Mouse (Mus musculus) CH12.LX (cell line): ENCODE results near the gene Kat7.

Experiments
- CTCF ChIP-seq, 2 experiments: IDR thresholded peaks in 1 of 2; conservative IDR thresholded peaks in 1 of 2; 2 replicates each; pipeline ENCODE4 v1.5.1; 2011 to 2012; ENCODE audit warnings: low read depth in 2 of 2, low read length in 2 of 2, improper control_type of control experiment in 1 of 2, inconsistent platforms in 1 of 2, mild to moderate bottlenecking in 1 of 2, moderate library complexity in 1 of 2
- EP300 ChIP-seq: IDR thresholded peaks from 2 replicates; pipeline ENCODE4 v1.6.1; 2011; ENCODE audit warnings: low read length, improper control_type of control experiment
- MEF2A ChIP-seq: IDR thresholded peaks from 2 replicates; pipeline ENCODE4 v1.6.1; 2014; ENCODE audit warnings: low read depth, mild to moderate bottlenecking, inconsistent platforms, low read length, improper control_type of control experiment, borderline replicate concordance

DNA sequence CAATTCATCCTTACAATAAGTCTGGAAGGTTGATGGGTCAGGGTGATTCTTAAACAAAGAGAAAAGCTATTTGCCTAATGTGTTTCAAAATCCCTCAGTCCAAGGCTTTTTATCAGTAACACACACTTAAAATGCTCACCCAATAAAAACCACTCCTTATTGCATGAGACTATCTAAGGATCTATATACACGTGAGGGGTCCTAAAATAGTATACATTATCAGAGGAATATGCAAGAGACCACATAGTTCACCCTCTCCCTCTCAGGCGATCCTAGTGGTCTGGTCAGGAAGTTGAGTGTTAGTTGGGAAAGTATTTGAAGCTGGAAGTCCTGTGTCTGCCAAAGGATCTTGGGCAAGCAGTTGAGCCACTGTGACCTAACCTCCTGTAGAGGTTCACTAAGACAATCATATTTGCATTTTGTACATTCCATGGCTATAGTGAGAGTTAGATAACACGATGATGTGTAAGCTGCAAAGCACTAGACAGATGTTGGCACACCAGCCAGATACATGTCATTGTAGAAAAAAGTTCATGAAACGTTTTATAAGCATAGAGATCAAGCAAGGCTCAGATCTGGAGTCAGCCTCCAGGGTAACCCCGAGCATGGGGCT lies 24.5 kb upstream of the Kat7 start:
- TF ChIP-seq MEF2A (no peak), EP300 (no peak), CTCF (conservative IDR thresholded peaks at IDR 0.05 in 1 of 2, IDR thresholded peaks at IDR 0.05 in 1 of 2; ENCODE audit: low read depth in 2 of 2, low read length in 2 of 2) (no peak)
